Mouse (Mus musculus): ENCODE data around the gene 2200002D01Rik. TPM values are rescaled to one million over a fixed set of nuclear protein-coding genes. Genes with fewer than 3 reads are reported as not detected.
A peak's percentile ranks its signal among the peaks of the same experiment; 100 is the strongest.

Gene 2200002D01Rik
- polyA plus RNA-seq, 1 experiment, result 0.40 TPM

DNA sequence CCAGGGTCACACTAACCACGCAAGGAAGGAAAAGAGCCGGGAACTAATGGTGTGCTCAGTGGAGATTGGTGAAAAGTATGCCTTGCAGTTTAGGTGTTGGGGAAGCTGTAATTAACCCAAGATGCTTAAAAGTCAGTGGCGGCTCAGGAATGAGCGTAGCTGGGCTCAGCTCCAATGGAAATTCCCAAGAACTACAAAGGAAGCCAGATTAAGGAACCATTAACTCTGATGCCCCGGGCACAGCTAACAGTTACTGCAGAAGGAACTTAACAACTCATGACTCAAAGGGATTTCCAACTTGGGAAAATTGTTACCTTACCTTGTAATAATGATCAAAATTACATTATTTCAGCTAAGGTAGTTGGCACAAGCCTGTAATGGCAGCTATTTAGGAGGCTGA lies 28.4 kb upstream of the 2200002D01Rik start:
- DNase-seq (ENCODE audit: low read depth), result no peak
- TF ChIP-seq POLR2A (IDR thresholded peaks at IDR 0.05; ENCODE audit: borderline replicate concordance, extremely low read depth, insufficient read depth, insufficient read length, poor library complexity, severe bottlenecking) (no peak), CTCF (IDR thresholded peaks at IDR 0.05; ENCODE audit: borderline replicate concordance, extremely low read depth, insufficient read depth, insufficient read length) (no peak)

DNA sequence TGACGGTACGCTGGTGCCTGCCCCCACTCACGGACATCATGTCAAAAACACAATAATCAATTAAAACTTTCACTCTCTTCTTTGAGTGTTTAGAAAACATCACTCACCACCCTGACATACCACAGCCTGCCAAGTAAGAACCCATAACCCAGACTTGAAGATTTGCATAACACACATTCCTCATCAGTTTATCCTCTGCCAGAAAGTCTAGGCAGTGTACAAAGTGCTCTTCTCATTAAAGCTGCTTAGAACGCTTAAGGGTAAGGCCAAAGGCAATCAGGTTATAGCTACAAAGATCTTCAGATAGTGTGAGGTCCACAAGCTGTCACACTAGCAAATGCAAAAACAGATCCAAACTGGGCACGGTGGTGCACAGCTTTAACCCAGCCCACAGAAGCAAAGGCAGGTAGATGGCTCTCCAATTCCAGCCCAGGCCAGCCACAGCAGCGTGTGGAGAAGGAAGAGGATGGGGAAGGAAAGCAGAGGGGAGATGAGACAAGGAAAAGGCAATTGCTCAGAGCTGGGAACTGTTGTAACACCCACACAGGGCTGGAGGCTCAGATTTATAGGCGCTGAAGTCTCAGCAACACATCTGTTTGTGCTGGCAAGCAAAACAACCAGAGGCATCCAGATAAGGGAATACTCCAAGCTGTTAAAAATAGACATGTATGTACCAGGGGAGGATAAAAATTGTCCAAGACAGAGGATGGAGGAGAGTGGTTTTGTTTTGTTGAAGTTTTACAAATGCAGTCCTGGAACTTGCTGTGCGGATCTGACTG lies 23.6 kb upstream of the 2200002D01Rik start:
- TF ChIP-seq POLR2A (IDR thresholded peaks at IDR 0.05; ENCODE audit: borderline replicate concordance, extremely low read depth, insufficient read depth, insufficient read length, poor library complexity, severe bottlenecking) (no peak), CTCF (IDR thresholded peaks at IDR 0.05; ENCODE audit: borderline replicate concordance, extremely low read depth, insufficient read depth, insufficient read length) (no peak)
- DNase-seq (ENCODE audit: low read depth), result no peak

DNA sequence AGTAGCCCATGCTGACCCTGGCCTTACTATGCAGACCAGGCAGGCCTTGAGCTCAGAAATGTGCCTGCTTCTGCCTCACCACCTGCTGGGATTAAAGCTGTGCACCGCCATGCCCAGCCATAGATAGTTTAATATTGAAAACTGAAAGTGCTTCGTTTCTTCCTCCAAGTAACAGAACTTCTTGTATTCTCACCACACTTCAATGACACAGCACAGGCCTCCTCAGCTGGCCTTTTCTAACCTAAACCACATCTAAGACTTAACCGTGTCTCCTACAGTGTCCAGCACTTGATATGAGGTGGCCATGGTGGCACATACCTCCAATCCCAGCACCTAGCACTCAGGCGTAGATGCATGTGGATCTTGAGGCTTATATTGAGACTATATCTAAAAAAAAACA lies 22.2 kb upstream of the 2200002D01Rik start:
- DNase-seq (ENCODE audit: low read depth), result no peak

DNA sequence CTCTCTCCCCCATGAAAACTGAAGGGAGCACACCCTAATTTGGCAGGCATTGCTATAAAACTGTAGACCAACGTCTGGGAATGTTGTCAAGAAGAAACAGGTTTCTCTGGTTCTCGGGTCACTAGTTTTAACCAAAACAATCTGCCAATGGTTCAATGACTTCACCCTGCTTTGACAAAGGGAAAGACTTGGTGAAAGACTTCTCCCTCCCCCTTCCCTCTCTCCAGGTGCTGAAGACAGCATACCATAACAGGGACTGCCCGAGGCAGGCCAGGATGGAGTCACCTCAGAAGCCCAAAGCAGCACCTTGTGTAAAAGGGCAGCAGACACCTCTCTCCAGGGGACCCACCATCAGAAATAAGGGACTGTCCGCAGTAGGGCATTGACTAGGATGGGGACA lies 18.7 kb upstream of the 2200002D01Rik start:
- TF ChIP-seq POLR2A (IDR thresholded peaks at IDR 0.05; ENCODE audit: borderline replicate concordance, extremely low read depth, insufficient read depth, insufficient read length, poor library complexity, severe bottlenecking), result no peak
- no peak for TF ChIP-seq CTCF (IDR thresholded peaks at IDR 0.05; ENCODE audit: borderline replicate concordance, extremely low read depth, insufficient read depth, insufficient read length)
- DNase-seq (ENCODE audit: low read depth), result no peak

More for the DNA sequence above, 22.2 kb upstream of the 2200002D01Rik start:
- no peak for TF ChIP-seq CTCF (IDR thresholded peaks at IDR 0.05; ENCODE audit: borderline replicate concordance, extremely low read depth, insufficient read depth, insufficient read length)
- no peak for TF ChIP-seq POLR2A (IDR thresholded peaks at IDR 0.05; ENCODE audit: borderline replicate concordance, extremely low read depth, insufficient read depth, insufficient read length, poor library complexity, severe bottlenecking)

DNA sequence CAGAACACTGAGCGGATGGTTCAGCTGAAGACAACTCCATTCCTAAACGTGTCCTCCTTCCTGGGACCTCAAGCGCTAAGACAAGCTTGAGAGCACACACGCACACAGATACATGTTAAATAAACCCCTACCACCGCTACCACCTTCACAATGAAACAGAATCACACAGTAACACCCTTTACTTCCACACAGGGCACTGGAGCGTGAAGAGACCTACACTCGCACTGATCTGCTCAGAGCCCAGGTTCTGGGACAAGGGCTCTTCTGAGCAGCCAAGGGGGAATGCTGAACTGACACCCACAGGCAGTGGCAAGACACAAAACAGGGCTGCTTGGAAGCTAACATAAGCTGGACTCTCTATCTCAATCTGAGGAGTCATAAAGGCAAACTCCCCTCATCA lies 17.4 kb upstream of the 2200002D01Rik start:
- no peak for DNase-seq (ENCODE audit: low read depth)
- TF ChIP-seq CTCF (IDR thresholded peaks at IDR 0.05; ENCODE audit: borderline replicate concordance, extremely low read depth, insufficient read depth, insufficient read length), result no peak

DNA sequence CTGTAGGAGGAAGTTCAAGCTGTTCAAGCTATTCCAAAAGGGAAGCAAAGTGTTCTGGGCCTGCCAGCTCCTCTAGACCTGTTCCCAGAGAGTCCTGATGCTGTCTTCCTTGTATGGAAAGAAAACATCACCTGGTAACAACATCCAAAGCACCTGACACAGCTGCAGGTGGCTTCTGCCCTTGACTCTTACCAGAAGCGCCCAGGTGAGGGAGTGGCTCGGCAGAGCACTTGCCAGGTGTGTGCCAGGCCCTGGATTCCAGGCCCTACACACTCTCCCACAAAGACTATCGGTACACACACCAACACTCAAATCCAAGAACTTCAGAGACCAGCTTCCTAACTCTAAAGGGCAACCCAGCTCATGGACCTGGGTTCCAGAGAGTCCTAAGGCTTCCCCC lies 15.6 kb upstream of the 2200002D01Rik start:
- TF ChIP-seq CTCF (IDR thresholded peaks at IDR 0.05; ENCODE audit: borderline replicate concordance, extremely low read depth, insufficient read depth, insufficient read length), result no peak
- no peak for TF ChIP-seq POLR2A (IDR thresholded peaks at IDR 0.05; ENCODE audit: borderline replicate concordance, extremely low read depth, insufficient read depth, insufficient read length, poor library complexity, severe bottlenecking)
- DNase-seq (ENCODE audit: low read depth), result no peak

DNA sequence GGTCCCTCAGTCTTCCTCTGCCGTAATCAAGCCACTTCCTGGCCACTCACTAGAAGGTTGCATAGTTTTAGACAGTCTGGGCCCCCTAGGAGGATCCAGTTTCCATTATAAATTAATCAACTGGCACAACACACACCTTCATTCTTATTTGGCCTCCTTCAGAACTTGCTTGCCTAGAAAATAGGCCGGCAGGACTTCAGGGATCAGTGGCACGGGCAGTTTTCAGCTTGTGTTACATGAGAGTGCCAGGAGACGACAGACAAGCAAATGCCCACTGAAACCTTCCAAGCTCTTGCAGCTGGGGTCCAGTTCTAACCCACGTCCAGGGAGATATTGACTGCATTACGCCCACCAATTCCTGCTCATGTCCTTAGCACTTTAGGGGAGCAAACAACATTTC lies 13.9 kb upstream of the 2200002D01Rik start:
- no peak for DNase-seq (ENCODE audit: low read depth)
- TF ChIP-seq CTCF (IDR thresholded peaks at IDR 0.05; ENCODE audit: borderline replicate concordance, extremely low read depth, insufficient read depth, insufficient read length), result no peak
- TF ChIP-seq POLR2A (IDR thresholded peaks at IDR 0.05; ENCODE audit: borderline replicate concordance, extremely low read depth, insufficient read depth, insufficient read length, poor library complexity, severe bottlenecking), result no peak

DNA sequence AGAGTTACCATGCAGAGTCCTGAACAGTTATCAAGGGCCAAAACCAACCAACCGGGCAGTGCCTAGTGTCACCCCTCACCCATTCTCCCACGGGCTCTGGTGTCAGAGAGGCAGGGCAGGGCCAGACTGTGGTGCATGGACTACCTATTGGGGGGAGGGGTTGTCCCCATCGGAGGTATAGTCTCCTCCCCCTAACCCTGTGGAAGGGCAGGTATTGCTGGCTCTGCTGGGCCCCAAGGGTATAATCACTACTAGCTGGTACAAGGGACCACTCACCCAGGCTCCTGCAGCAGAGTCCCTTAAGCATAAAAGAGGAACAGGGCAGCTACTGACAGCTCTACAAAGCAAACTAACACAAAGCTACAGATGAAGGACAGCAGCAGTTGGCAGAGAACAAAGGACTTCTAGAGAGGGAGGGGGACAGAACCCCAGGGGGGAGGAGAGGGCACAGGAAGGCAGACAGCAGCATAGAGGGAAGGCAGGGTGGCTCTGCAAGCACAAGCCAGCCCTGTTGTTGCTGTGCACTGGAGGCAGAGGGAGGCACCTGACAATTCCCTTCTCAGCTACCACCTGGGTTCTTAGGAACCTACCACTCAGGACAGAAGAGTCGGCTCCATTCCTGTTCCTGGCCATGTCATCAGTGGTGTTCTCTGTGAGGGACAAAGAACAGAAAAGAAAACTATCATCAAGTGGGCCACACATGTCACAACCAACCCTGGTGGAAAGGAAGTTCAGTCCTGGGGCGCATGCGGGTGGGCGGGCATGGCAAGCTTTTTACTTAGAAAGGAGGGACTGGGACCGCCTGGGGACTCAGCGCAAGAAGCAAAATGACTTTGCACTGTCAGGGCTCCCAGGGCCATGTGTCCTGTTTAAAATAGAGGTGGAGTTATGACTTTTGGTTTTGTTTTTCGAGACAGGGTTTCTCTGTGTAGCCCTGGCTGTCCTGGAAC lies 11.8 kb upstream of the 2200002D01Rik start:
- TF ChIP-seq POLR2A (IDR thresholded peaks at IDR 0.05; ENCODE audit: borderline replicate concordance, extremely low read depth, insufficient read depth, insufficient read length, poor library complexity, severe bottlenecking), result no peak
- TF ChIP-seq CTCF (IDR thresholded peaks at IDR 0.05; ENCODE audit: borderline replicate concordance, extremely low read depth, insufficient read depth, insufficient read length), result no peak
- DNase-seq (ENCODE audit: low read depth), result peak; percentile 70

DNA sequence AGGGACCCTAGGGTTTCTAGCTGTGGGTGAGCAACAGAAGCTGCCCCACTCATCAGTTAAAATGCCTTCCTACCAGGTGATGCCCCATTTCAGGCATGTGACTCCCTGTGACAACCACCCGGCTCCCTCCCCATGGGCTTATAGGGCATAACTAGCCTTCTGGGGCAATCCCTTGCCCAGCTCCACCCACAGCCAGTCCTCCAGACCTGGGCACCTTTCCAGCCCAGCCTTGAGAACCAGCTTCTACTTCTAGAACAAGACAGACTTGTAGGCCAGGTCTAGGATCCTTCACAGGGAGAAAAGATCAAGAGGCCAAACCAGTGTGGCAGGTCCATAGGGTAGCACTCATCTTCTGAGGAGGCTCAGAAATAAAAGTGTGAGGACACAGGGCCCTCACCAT lies 9.1 kb upstream of the 2200002D01Rik start:
- no peak for TF ChIP-seq CTCF (IDR thresholded peaks at IDR 0.05; ENCODE audit: borderline replicate concordance, extremely low read depth, insufficient read depth, insufficient read length)
- no peak for TF ChIP-seq POLR2A (IDR thresholded peaks at IDR 0.05; ENCODE audit: borderline replicate concordance, extremely low read depth, insufficient read depth, insufficient read length, poor library complexity, severe bottlenecking)
- DNase-seq (ENCODE audit: low read depth), result no peak

DNA sequence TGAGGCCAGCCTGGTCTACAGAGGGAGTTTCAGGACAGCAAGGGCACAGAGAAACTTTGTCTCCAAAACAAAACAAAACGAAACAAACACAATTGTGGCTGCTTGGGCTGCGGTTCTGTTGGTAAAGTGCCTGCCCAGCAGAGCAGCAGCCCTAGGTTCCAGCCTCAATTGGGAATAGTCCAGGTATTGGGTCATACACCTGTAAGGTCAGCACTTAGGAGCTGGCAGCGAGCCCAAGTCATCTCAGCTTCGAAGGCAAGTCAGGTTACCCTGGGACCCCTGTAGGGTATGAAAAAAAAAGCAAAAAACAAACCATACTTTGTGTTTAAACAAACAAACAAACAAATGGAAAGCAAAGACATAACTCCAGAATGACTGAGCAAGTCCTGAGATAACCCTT lies 7.6 kb upstream of the 2200002D01Rik start:
- no peak for TF ChIP-seq CTCF (IDR thresholded peaks at IDR 0.05; ENCODE audit: borderline replicate concordance, extremely low read depth, insufficient read depth, insufficient read length)
- no peak for DNase-seq (ENCODE audit: low read depth)

DNA sequence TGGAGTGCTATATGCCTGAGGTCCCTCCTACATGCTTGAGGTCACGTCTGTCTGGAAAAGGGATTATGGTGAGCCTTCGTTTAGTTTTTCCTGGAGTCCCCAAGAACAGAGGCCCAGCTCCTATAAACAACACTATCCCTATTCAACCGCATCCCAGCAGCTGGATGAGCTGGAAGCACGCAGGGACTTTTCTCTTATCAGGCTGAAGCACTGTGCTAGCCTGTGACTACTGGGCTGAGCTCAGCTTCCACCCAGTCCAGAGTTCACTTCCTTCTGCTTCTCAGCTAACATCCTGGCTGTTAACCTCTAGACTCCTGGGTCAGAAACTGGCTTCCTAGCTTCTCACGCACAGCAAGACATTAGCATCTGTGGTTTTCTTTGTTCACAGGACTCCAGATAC lies 5.6 kb upstream of the 2200002D01Rik start:
- DNase-seq (ENCODE audit: low read depth), result no peak
- TF ChIP-seq POLR2A (IDR thresholded peaks at IDR 0.05; ENCODE audit: borderline replicate concordance, extremely low read depth, insufficient read depth, insufficient read length, poor library complexity, severe bottlenecking), result no peak
- no peak for TF ChIP-seq CTCF (IDR thresholded peaks at IDR 0.05; ENCODE audit: borderline replicate concordance, extremely low read depth, insufficient read depth, insufficient read length)

DNA sequence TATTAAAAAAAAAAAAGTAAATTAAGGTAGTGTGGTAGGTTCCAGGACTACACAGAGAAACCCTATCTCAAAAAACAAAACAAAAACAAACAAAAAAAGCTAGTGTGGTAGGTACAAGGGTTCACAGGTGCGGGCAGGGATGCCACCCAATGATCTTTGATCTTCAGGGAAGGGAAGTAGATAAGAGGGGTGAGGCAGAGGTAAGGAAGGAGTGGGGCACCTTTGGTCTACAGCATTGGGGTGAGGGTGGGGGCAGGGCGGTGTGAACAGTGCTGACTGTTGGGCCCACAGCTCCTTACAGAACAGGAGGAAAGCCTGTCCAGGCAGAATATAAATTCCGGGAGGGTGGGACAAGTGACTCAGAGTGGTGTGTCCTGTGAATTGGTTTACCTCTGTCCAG lies 2.9 kb upstream of the 2200002D01Rik start:
- TF ChIP-seq POLR2A (IDR thresholded peaks at IDR 0.05; ENCODE audit: borderline replicate concordance, extremely low read depth, insufficient read depth, insufficient read length, poor library complexity, severe bottlenecking) (no peak), CTCF (IDR thresholded peaks at IDR 0.05; ENCODE audit: borderline replicate concordance, extremely low read depth, insufficient read depth, insufficient read length) (no peak)
- DNase-seq (ENCODE audit: low read depth), result no peak

Measured in brain, embryonic 14.5 days (tissue).